Mouse (Mus musculus): ENCODE results near the gene Nupl1.

DNA sequence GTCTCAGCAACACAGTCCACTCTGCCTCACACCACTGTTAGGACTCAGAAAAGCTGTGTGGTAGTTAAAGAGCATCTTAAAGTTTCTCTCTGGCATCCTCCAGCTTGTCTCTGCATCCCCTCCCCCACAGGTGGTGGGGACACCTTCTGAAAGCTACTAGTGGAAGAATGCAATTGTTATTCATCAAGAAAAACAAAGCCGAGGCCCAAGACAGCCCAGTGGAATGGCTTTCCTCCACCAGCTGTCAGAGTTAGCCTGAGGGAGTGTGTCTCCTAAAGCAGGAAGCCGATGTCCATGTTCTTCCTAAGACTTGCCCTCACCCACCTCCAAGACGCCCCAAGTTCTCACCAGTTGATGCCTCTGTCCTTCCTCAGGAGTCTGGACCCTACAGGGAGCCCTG, 102.3 kb downstream of the Nupl1 start:
- TF ChIP-seq EP300 (IDR thresholded peaks at IDR 0.05; ENCODE audit: low read depth): no peak
- no peak for TF ChIP-seq CTCF (IDR thresholded peaks at IDR 0.05; ENCODE audit: low read depth)
